Mouse (Mus musculus) thymus, adult 18-20 months (tissue): Measurements from ENCODE around the gene H2al1a.

ENCODE experiments used
- DNase-seq, 2 experiments: peaks; one replicate each; pipeline ENCODE4 v3.0.0; 2022; ENCODE audit warnings: mixed read lengths in 2 of 2

The H2al1a gene

GRCm38 (mm10) chrX:11346756-11347155 lies 47.7 kb downstream of the H2al1a start:
- no peak for DNase-seq
